Mouse (Mus musculus): ENCODE measurements around the gene Mettl7b. TPM values are rescaled to one million over a fixed set of nuclear protein-coding genes. Genes with fewer than 3 reads are reported as not detected.

The Mettl7b gene
- polyA plus RNA-seq, 1 experiment from 2014 or later, result not detected

GRCm38 (mm10) chr10:128937756-128938390 is 22.9 kb downstream of the Mettl7b start:
- no peak overlapping the region for H3K4me3 ChIP-seq (ENCODE audit: low read depth, low read length)
- no peak overlapping the region for H3K27ac ChIP-seq (replicated peaks; ENCODE audit: low read depth, low read length)
- H3K27me3 ChIP-seq (replicated peaks; ENCODE audit: control insufficient read depth, insufficient read depth, low read length), result peaks cover 25% of the 10 kb centered on the region
- H3K4me2 ChIP-seq (ENCODE audit: low read depth, low read length), result no peak overlapping the region
- peak; percentile 38; the same call in 1 of the 2 replicates for ATAC-seq (ENCODE audit: low read depth)
- peaks cover 3% of the 10 kb centered on the region; the same call in 1 of the 2 replicates for H3K4me1 ChIP-seq (ENCODE audit: control insufficient read depth, insufficient read depth, low read length)
- no peaks in the 10 kb centered on the region for H3K36me3 ChIP-seq (ENCODE audit: control insufficient read depth, insufficient read depth, low read length)
- DNase-seq (ENCODE audit: low spot score), result peak; percentile 55
- no peaks in the 10 kb centered on the region for H3K9me3 ChIP-seq (ENCODE audit: control insufficient read depth, low read length)
- WGBS, result 65% methylated on average over 12 of the region's 12 CpGs
- no peak overlapping the region for H3K9ac ChIP-seq (ENCODE audit: low read depth, low read length)

- 72% methylated on average over 8 of the region's 8 CpGs for WGBS
- Histone ChIP-seq H3K27ac (replicated peaks; ENCODE audit: low read depth, low read length) (no peak overlapping the region), H3K27me3 (replicated peaks; ENCODE audit: control insufficient read depth, insufficient read depth, low read length) (peaks cover 31% of the 10 kb centered on the region), H3K9ac (ENCODE audit: low read depth, low read length) (no peak overlapping the region), H3K36me3 (ENCODE audit: control insufficient read depth, insufficient read depth, low read length) (no peaks in the 10 kb centered on the region), H3K4me3 (ENCODE audit: low read depth, low read length) (no peak overlapping the region), H3K9me3 (ENCODE audit: control insufficient read depth, low read length) (no peaks in the 10 kb centered on the region), H3K4me2 (ENCODE audit: low read depth, low read length) (no peak overlapping the region), H3K4me1 (ENCODE audit: control insufficient read depth, insufficient read depth, low read length) (peaks cover 3% of the 10 kb centered on the region; the same call in 1 of the 2 replicates)
- no peak for ATAC-seq (ENCODE audit: low read depth)
- DNase-seq (ENCODE audit: low spot score), result no peak
Observed at GRCm38 (mm10) chr10:128935826-128936440, 24.9 kb downstream of the Mettl7b start.

- Histone ChIP-seq H3K27me3 (replicated peaks; ENCODE audit: control insufficient read depth, insufficient read depth, low read length) (peaks cover 31% of the 10 kb centered on the region), H3K4me2 (ENCODE audit: low read depth, low read length) (peak overlapping the region; percentile 79; the same call in 1 of the 2 replicates), H3K9me3 (ENCODE audit: control insufficient read depth, low read length) (no peaks in the 10 kb centered on the region), H3K4me1 (ENCODE audit: control insufficient read depth, insufficient read depth, low read length) (peaks cover 3% of the 10 kb centered on the region; the same call in 1 of the 2 replicates), H3K27ac (replicated peaks; ENCODE audit: low read depth, low read length) (no peak overlapping the region), H3K9ac (ENCODE audit: low read depth, low read length) (no peak overlapping the region), H3K4me3 (ENCODE audit: low read depth, low read length) (peak overlapping the region; percentile 44; the same call in 1 of the 2 replicates), H3K36me3 (ENCODE audit: control insufficient read depth, insufficient read depth, low read length) (no peaks in the 10 kb centered on the region)
- ATAC-seq (ENCODE audit: low read depth), result no peak
- WGBS, result 60% methylated on average over 7 of the region's 7 CpGs
- no peak for DNase-seq (ENCODE audit: low spot score)
Observed at GRCm38 (mm10) chr10:128934997-128935787, 25.6 kb downstream of the Mettl7b start.

- H3K27me3 ChIP-seq (replicated peaks; ENCODE audit: control insufficient read depth, insufficient read depth, low read length), result peaks cover 31% of the 10 kb centered on the region
- DNase-seq (ENCODE audit: low spot score) (no peak), ATAC-seq (ENCODE audit: low read depth) (no peak)
- H3K4me3 ChIP-seq (ENCODE audit: low read depth, low read length), result peak overlapping the region; percentile 44
- H3K9me3 ChIP-seq (ENCODE audit: control insufficient read depth, low read length), result no peaks in the 10 kb centered on the region
- 4% methylated on average over 21 of the region's 21 CpGs for WGBS
- H3K27ac ChIP-seq (replicated peaks; ENCODE audit: low read depth, low read length), result no peak overlapping the region
- peak overlapping the region; percentile 79 for H3K4me2 ChIP-seq (ENCODE audit: low read depth, low read length)
- H3K4me1 ChIP-seq (ENCODE audit: control insufficient read depth, insufficient read depth, low read length), result peaks cover 3% of the 10 kb centered on the region; the same call in 1 of the 2 replicates
- H3K36me3 ChIP-seq (ENCODE audit: control insufficient read depth, insufficient read depth, low read length), result no peaks in the 10 kb centered on the region
- peak overlapping the region; percentile 51 for H3K9ac ChIP-seq (ENCODE audit: low read depth, low read length)
Observed at GRCm38 (mm10) chr10:128933976-128934721, 26.6 kb downstream of the Mettl7b start.

- Histone ChIP-seq H3K9ac (ENCODE audit: low read depth, low read length) (peak within 1 kb of the TSS; percentile 51), H3K9me3 (ENCODE audit: control insufficient read depth, low read length) (no peaks in the 10 kb centered on the region), H3K27me3 (replicated peaks; ENCODE audit: control insufficient read depth, insufficient read depth, low read length) (peaks cover 34% of the 10 kb centered on the region), H3K4me2 (ENCODE audit: low read depth, low read length) (peak within 1 kb of the TSS; percentile 79), H3K36me3 (ENCODE audit: control insufficient read depth, insufficient read depth, low read length) (no peaks in the 10 kb centered on the region), H3K4me3 (ENCODE audit: low read depth, low read length) (peak within 1 kb of the TSS; percentile 44), H3K4me1 (ENCODE audit: control insufficient read depth, insufficient read depth, low read length) (peaks cover 3% of the 10 kb centered on the region; the same call in 1 of the 2 replicates), H3K27ac (replicated peaks; ENCODE audit: low read depth, low read length) (no peak within 1 kb of the TSS)
- ATAC-seq (ENCODE audit: low read depth) (peak; percentile 74), DNase-seq (ENCODE audit: low spot score) (peak; percentile 63)
- under 1% methylated on average over 23 of the region's 26 CpGs for WGBS
Observed at GRCm38 (mm10) chr10:128933574-128933973, 27.2 kb downstream of the Mettl7b start, which contains the start of gene Itga7. Gene Itga7, plus strand, starts transcription at chr10:128933818.

- ATAC-seq (ENCODE audit: low read depth), result no peak
- peaks cover 37% of the 10 kb centered on the region for H3K27me3 ChIP-seq (replicated peaks; ENCODE audit: control insufficient read depth, insufficient read depth, low read length)
- H3K4me1 ChIP-seq (ENCODE audit: control insufficient read depth, insufficient read depth, low read length), result peaks cover 3% of the 10 kb centered on the region; the same call in 1 of the 2 replicates
- H3K36me3 ChIP-seq (ENCODE audit: control insufficient read depth, insufficient read depth, low read length), result no peaks in the 10 kb centered on the region
- no peak overlapping the region for H3K4me3 ChIP-seq (ENCODE audit: low read depth, low read length)
- no peak overlapping the region for H3K9ac ChIP-seq (ENCODE audit: low read depth, low read length)
- H3K4me2 ChIP-seq (ENCODE audit: low read depth, low read length), result no peak overlapping the region
- 66% methylated on average over 2 of the region's 2 CpGs for WGBS
- H3K9me3 ChIP-seq (ENCODE audit: control insufficient read depth, low read length), result no peaks in the 10 kb centered on the region
- no peak for DNase-seq (ENCODE audit: low spot score)
- H3K27ac ChIP-seq (replicated peaks; ENCODE audit: low read depth, low read length), result no peak overlapping the region
Observed at GRCm38 (mm10) chr10:128931441-128931840, 29.3 kb downstream of the Mettl7b start.

GRCm38 (mm10) chr10:128929638-128930378 is 31.0 kb downstream of the Mettl7b start:
- ATAC-seq (ENCODE audit: low read depth) (no peak), DNase-seq (ENCODE audit: low spot score) (no peak)
- Histone ChIP-seq H3K4me1 (ENCODE audit: control insufficient read depth, insufficient read depth, low read length) (peaks cover 3% of the 10 kb centered on the region; the same call in 1 of the 2 replicates), H3K4me2 (ENCODE audit: low read depth, low read length) (no peak overlapping the region), H3K27ac (replicated peaks; ENCODE audit: low read depth, low read length) (no peak overlapping the region), H3K4me3 (ENCODE audit: low read depth, low read length) (no peak overlapping the region), H3K27me3 (replicated peaks; ENCODE audit: control insufficient read depth, insufficient read depth, low read length) (peaks cover 31% of the 10 kb centered on the region), H3K9ac (ENCODE audit: low read depth, low read length) (no peak overlapping the region), H3K36me3 (ENCODE audit: control insufficient read depth, insufficient read depth, low read length) (no peaks in the 10 kb centered on the region), H3K9me3 (ENCODE audit: control insufficient read depth, low read length) (no peaks in the 10 kb centered on the region)
- WGBS, result 61% methylated on average over 7 of the region's 7 CpGs

Data from embryonic facial prominence, embryonic 14.5 days (tissue).